Mouse (Mus musculus) adrenal gland, adult 8-10 months (tissue): ENCODE data around the gene Olfr107. TPM values are rescaled to one million over a fixed set of nuclear protein-coding genes. Genes with fewer than 3 reads are reported as not detected.

ENCODE experiments used
- DNase-seq: peaks from one replicate; pipeline ENCODE4 v3.0.0; 2022
- total RNA-seq, 4 experiments: library from RNA; stranded (reverse); gene quantifications; 2 replicates each; pipeline ENCODE4 v1.2.4; 2022

Gene Olfr107
- not detected for total RNA-seq

GRCm38 (mm10) chr17:37398926-37399325, at the start of gene Olfr107:
Gene Olfr107 (plus strand): TSS chr17:37399226.
- DNase-seq, result no peak

- DNase-seq, result no peak
These were observed 39.7 kb upstream of the Olfr107 start, which contains the start of gene Olfr104-ps for GRCm38 (mm10) chr17:37359282-37359681. Gene Olfr104-ps (plus strand): TSS chr17:37359582.

- no peak for DNase-seq
These were observed 20.3 kb upstream of the Olfr107 start, which contains the start of gene Olfr105-ps for GRCm38 (mm10) chr17:37378733-37379132. Gene Olfr105-ps (plus strand): TSS chr17:37379033.

- DNase-seq, result no peak
These were observed 8.9 kb upstream of the Olfr107 start, which contains the start of gene Olfr106-ps for GRCm38 (mm10) chr17:37390093-37390492. Gene Olfr106-ps (plus strand): TSS chr17:37390393.

DNA sequence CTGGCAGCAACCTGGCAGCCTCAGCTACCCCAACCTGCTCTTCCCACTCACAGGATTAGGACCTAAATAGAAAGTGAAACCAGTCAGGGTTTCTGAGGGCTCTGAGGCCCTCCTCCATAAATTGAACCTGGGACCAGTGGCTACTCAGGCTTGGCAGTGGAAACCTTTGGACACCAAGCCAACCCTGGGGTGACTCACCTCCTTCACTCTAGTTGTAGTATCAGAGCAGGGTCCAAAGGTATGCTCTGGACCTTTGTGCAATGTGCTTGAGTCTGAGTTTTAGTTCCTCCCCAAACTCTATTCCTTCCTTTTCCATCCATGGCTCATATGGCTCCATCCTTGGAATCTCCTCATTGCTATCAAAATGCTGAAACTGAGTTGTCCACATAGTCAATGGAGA, 14.4 kb downstream of the Olfr107 start:
- no peak for DNase-seq

DNA sequence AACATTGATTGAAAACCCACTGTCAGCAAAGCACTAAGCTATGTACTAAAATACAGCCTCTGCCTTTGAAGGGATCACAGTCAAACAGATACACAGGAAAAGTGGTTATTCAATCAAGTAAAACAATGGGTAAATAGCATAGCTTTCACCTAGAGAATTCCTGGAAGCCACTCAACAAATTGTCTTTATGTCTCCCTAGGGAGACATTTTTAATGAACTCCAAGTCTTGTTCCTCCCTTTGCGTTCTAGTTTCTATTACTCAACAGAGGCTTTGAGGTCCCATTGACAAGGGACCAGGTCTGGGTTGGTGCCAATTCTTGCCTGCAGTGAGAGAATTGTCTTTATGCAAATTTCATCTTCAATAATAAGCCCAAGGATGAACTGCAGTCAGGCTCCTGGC, 46.2 kb downstream of the Olfr107 start, which contains the start of gene Olfr108:
TSS of gene Olfr108 (plus strand) at position 301 of the 400 bp plus-strand sequence.
- DNase-seq, result no peak

Other genes with a start within 250 kb of the Olfr107 start
- gene Olfr93, start 237.7 kb upstream of the Olfr107 start, total RNA-seq, result not detected
- gene Ubd, start 205.3 kb upstream of the Olfr107 start, total RNA-seq, result 1 to 10 TPM in 1 of 4 experiments, under 1 TPM in 2, not detected in 1; 0.31 to 3.1 (median 0.65) TPM
- gene Olfr94, start 198.2 kb upstream of the Olfr107 start, total RNA-seq, result not detected
- not detected for gene Olfr95, start 186.1 kb upstream of the Olfr107 start, total RNA-seq
- gene Olfr96, start 179.1 kb upstream of the Olfr107 start, total RNA-seq, result not detected
- not detected for gene Olfr97, start 161.9 kb upstream of the Olfr107 start, total RNA-seq
- gene Olfr98, start 135.5 kb upstream of the Olfr107 start, total RNA-seq, result not detected
- 1 to 10 TPM; 5.5 to 8.0 (median 6.8) TPM for gene H2-M3, start 129.0 kb upstream of the Olfr107 start, total RNA-seq
- not detected for gene Olfr99, start 115.8 kb upstream of the Olfr107 start, total RNA-seq
- gene Olfr101, start 94.9 kb upstream of the Olfr107 start, total RNA-seq, result not detected
- not detected for gene Olfr102, start 82.2 kb upstream of the Olfr107 start, total RNA-seq
- not detected for gene Olfr103, start 59.5 kb upstream of the Olfr107 start, total RNA-seq
- not detected for gene Olfr104-ps, start 39.6 kb upstream of the Olfr107 start, total RNA-seq
- not detected for gene Olfr105-ps, start 20.2 kb upstream of the Olfr107 start, total RNA-seq
- gene Olfr106-ps, start 8.8 kb upstream of the Olfr107 start, total RNA-seq, result not detected
- gene Olfr108, start 46.3 kb downstream of the Olfr107 start, total RNA-seq, result not detected
- not detected for gene Olfr109, start 59.7 kb downstream of the Olfr107 start, total RNA-seq
- 1 to 10 TPM; 1.6 to 7.5 (median 3.9) TPM for gene H2-M2, start 84.3 kb downstream of the Olfr107 start, total RNA-seq
- under 1 TPM in 1 of 4 experiments, not detected in 3; 0.30 TPM for gene Olfr110, start 93.2 kb downstream of the Olfr107 start, total RNA-seq
- 1 to 10 TPM in 1 of 4 experiments, under 1 TPM in 3; 0.21 to 1.4 (median 0.56) TPM for gene Olfr111, start 108.8 kb downstream of the Olfr107 start, total RNA-seq
- gene Olfr112, start 170.2 kb downstream of the Olfr107 start, total RNA-seq, result not detected
- gene Olfr113, start 178.4 kb downstream of the Olfr107 start, total RNA-seq, result not detected
- gene Olfr114, start 193.5 kb downstream of the Olfr107 start, total RNA-seq, result not detected
- not detected for gene Olfr115, start 227.9 kb downstream of the Olfr107 start, total RNA-seq
- not detected for gene Olfr116, start 228.0 kb downstream of the Olfr107 start, total RNA-seq